ENCODE assay signal across 34 mouse cellular contexts in the genomic region with DNA sequence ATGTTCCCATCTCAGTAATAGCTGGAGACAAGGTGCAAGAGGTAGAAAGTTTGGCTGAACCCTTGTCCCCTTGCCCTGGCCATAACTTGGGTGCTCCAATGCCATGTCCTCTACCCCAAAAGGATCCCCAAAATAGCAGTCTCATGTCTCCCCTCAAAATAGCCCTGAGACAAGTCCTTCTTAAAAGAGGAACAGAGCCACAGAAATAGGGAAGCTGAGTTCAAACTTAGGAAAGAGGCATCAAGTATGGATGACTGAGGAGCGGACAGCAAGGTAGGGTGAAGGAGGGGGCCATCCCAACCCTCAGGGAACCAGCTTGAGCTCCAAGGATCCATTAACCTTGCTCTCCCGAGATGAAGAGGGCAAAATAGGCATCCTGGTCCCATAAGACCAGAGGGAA. TPM values are rescaled to one million over a fixed set of nuclear protein-coding genes. Genes with fewer than 3 reads are reported as not detected.
DNase-seq lines count a peak whose midpoint lies in the region; ATAC-seq and TF ChIP-seq lines count a peak whose summit lies in the region.
"Had no signal": no experiment of that assay in that cellular context is flagged by ENCODE, and none has a peak within 500 bp of the region (broad histone marks: within the 10 kb centered on the region; RNA-seq: fewer than 3 reads in every experiment).

No protein-coding gene starts in this region.

- no peak overlapping the region for H3K9ac ChIP-seq in MEL (ENCODE audit: control insufficient read depth, low read depth, low read length, poor library complexity, severe bottlenecking)
- H3K9ac ChIP-seq: forebrain, embryonic 13.5 days; heart, embryonic 12.5 days; hindbrain, embryonic 15.5 days; kidney, embryonic 15.5 days; limb, embryonic 15.5 days; liver, embryonic 15.5 days; lung, embryonic 14.5 days; neural tube, embryonic 12.5 days; stomach, embryonic 15.5 days had no signal

- no peak overlapping the region for H3K27ac ChIP-seq in MEL (ENCODE audit: control insufficient read depth, low read depth, low read length)
- H3K27ac ChIP-seq: forebrain, embryonic 13.5 days; hindbrain, embryonic 15.5 days; kidney, embryonic 15.5 days; limb, embryonic 15.5 days; liver, embryonic 15.5 days; neural tube, embryonic 12.5 days; stomach, embryonic 15.5 days had no signal

- TF ChIP-seq CTCF in MEL (IDR thresholded peaks at IDR 0.05 in 2 of 3, conservative IDR thresholded peaks at IDR 0.05 in 1 of 3; ENCODE audit: control insufficient read depth in 1 of 3, insufficient read depth in 1 of 3, low read depth in 2 of 3, low read length in 3 of 3, poor library complexity in 1 of 3, severe bottlenecking in 1 of 3): no peak

- TF ChIP-seq POLR2A in MEL (IDR thresholded peaks at IDR 0.05; ENCODE audit: control insufficient read depth in 1 of 2, insufficient read depth in 1 of 2, low read depth in 1 of 2, low read length in 2 of 2, poor library complexity in 1 of 2): no peak

- H3K36me3 ChIP-seq in MEL (ENCODE audit: control insufficient read depth in 1 of 2, insufficient read depth in 2 of 2, low read length in 2 of 2): peaks cover 0 to 1% of the 10 kb centered on the region in 2 experiments; a peak in 2 of 4 replicates
- peaks cover 21% of the 10 kb centered on the region for H3K36me3 ChIP-seq in megakaryocyte, embryonic 14.5 days (replicated peaks; ENCODE audit: low read length)
- H3K36me3 ChIP-seq: heart, embryonic 12.5 days; hindbrain, embryonic 15.5 days; kidney, embryonic 15.5 days; limb, embryonic 10.5 days; limb, embryonic 15.5 days; liver, embryonic 15.5 days; neural tube, embryonic 12.5 days; stomach, embryonic 15.5 days had no signal

- intact Hi-C loops in left cerebral cortex, postnatal 36 days (cut with DNase I): no loop called here

- H3K9me3 ChIP-seq in MEL (replicated peaks; ENCODE audit: insufficient read depth, low read length): no peaks in the 10 kb centered on the region
- H3K9me3 ChIP-seq in megakaryocyte, embryonic 14.5 days: no peaks in the 10 kb centered on the region
- H3K9me3 ChIP-seq: forebrain, embryonic 13.5 days; heart, embryonic 12.5 days; hindbrain, embryonic 15.5 days; kidney, embryonic 15.5 days; limb, embryonic 10.5 days; limb, embryonic 15.5 days; liver, embryonic 15.5 days; neural tube, embryonic 12.5 days; stomach, embryonic 15.5 days had no signal

- H3K27me3 ChIP-seq in MEL (ENCODE audit: control insufficient read depth in 1 of 2, insufficient read depth in 2 of 2, low read length in 2 of 2): no peaks in the 10 kb centered on the region
- no peaks in the 10 kb centered on the region for H3K27me3 ChIP-seq in megakaryocyte, embryonic 14.5 days (replicated peaks)
- H3K27me3 ChIP-seq: forebrain, embryonic 13.5 days; hindbrain, embryonic 15.5 days; kidney, embryonic 15.5 days; limb, embryonic 15.5 days; liver, embryonic 15.5 days; neural tube, embryonic 12.5 days; stomach, embryonic 15.5 days had no signal

- TF ChIP-seq RAD21 in MEL (IDR thresholded peaks at IDR 0.05; ENCODE audit: low read depth, low read length): no peak

- peak; percentile 82 for ATAC-seq in common myeloid progenitor, adult 5-6 weeks (replicated peaks; ENCODE audit: low read depth, poor library complexity, severe bottlenecking)
- ATAC-seq: forebrain, embryonic 13.5 days; inflammation-experienced regulatory T-cells, adult 6 months; midbrain, embryonic 16.5 days had no signal

- peaks cover 0 to 7% of the 10 kb centered on the region in 2 experiments; a peak in 2 of 4 replicates for H3K4me1 ChIP-seq in MEL (ENCODE audit: control insufficient read depth in 1 of 2, insufficient read depth in 2 of 2, low read length in 2 of 2)
- peaks cover 77% of the 10 kb centered on the region for H3K4me1 ChIP-seq in megakaryocyte, embryonic 14.5 days
- H3K4me1 ChIP-seq: forebrain, embryonic 13.5 days; heart, embryonic 12.5 days; hindbrain, embryonic 15.5 days; kidney, embryonic 15.5 days; limb, embryonic 15.5 days; neural tube, embryonic 12.5 days; stomach, embryonic 15.5 days had no signal

- no peak overlapping the region for H3K4me3 ChIP-seq in MEL (ENCODE audit: control insufficient read depth in 1 of 2, insufficient read depth in 1 of 2, low read depth in 2 of 2, low read length in 2 of 2)
- H3K4me3 ChIP-seq in megakaryocyte, embryonic 14.5 days (replicated peaks): peak overlapping the region; percentile 86
- H3K4me3 ChIP-seq: forebrain, embryonic 13.5 days; heart, embryonic 12.5 days; hindbrain, embryonic 15.5 days; kidney, embryonic 15.5 days; limb, embryonic 10.5 days; limb, embryonic 15.5 days; liver, embryonic 15.5 days; myocyte; neural tube, embryonic 12.5 days; stomach, embryonic 15.5 days had no signal

- 0 out of 4 replicates have a peak, but pooled peaks of 1 of the 2 experiments have one; percentile 16 for TF ChIP-seq EP300 in MEL (IDR thresholded peaks at IDR 0.05; ENCODE audit: low read depth in 1 of 2, low read length in 2 of 2)

- H3K79me2 ChIP-seq in MEL (ENCODE audit: control insufficient read depth, insufficient read depth, low read length, poor library complexity): no peaks in the 10 kb centered on the region

- peak; percentile 20 for DNase-seq in layer of hippocampus, adult 9-11 months
- DNase-seq in layer of hippocampus, postnatal 36 days: no peak
- DNase-seq in MEL (ENCODE audit: low read depth, low spot score): peak; percentile 61
- no peak for DNase-seq in right cerebral cortex, postnatal 14 days
- no peak for DNase-seq in testis, postnatal 10 days (ENCODE audit: low spot score)
- no peak for DNase-seq in left cerebral cortex, postnatal 36 days (ENCODE audit: low spot score in 2 of 2)
- DNase-seq: adrenal gland, postnatal 25 days; cerebellum, adult 8-10 months; cerebellum, postnatal 25 days; gastrocnemius, postnatal 14 days; heart, adult 11 months; heart, postnatal 4 days; kidney, adult 18-20 months; kidney, postnatal 36 days; lung, embryonic 14.5 days; lung, postnatal 36 days; retina, postnatal 1 day; thymus, postnatal 36 days had no signal

TF ChIP-seq in MEL, 35 proteins besides CTCF, POLR2A, EP300 and RAD21:
- no peak for TF ChIP-seq TBP (IDR thresholded peaks at IDR 0.05; ENCODE audit: low read depth, low read length)
- TF ChIP-seq GATA1 (IDR thresholded peaks at IDR 0.05; ENCODE audit: low read depth, low read length): no peak
- no peak for TF ChIP-seq ETS1 (IDR thresholded peaks at IDR 0.05; ENCODE audit: low read depth, low read length)
- TF ChIP-seq UBTF (IDR thresholded peaks at IDR 0.05; ENCODE audit: borderline replicate concordance, insufficient read depth, low read depth, low read length): no peak
- TF ChIP-seq MAFK (IDR thresholded peaks at IDR 0.05; ENCODE audit: borderline replicate concordance, low read depth, low read length): no peak
- TF ChIP-seq MAX (IDR thresholded peaks at IDR 0.05; ENCODE audit: low read length): no peak
- TF ChIP-seq USF2 (IDR thresholded peaks at IDR 0.05; ENCODE audit: borderline replicate concordance in 1 of 2, insufficient read depth in 1 of 2, low read depth in 1 of 2, low read length in 2 of 2): no peak
- no peak for TF ChIP-seq NELFE (IDR thresholded peaks at IDR 0.05; ENCODE audit: low read depth, low read length)
- no peak for TF ChIP-seq POLR2AphosphoS5 (IDR thresholded peaks at IDR 0.05; ENCODE audit: borderline replicate concordance, low read depth, low read length)
TF ChIP-seq in MEL: peak in this region for 0.

RNA-seq across cellular contexts. Expression of gene Trem2, which starts 1.1 kb away (rescaled TPM):
- total RNA-seq in layer of hippocampus, postnatal 36 days (2021): 1 to 10 TPM; 8.8 to 9.6 TPM
- total RNA-seq in MEL (2012; rRNA removed): 0.04 and 0.26 TPM in 2 replicates
- polyA plus RNA-seq in MEL (2012; ENCODE audit: insufficient read depth in 1 of 2, insufficient read length in 2 of 2, low read depth in 1 of 2, low replicate concordance in 2 of 2, missing spikeins in 1 of 2): under 1 TPM in 1 of 2 experiments, not detected in 1; 0.26 TPM
- not detected in 2 replicates for total RNA-seq in common myeloid progenitor, adult 5-6 weeks (2017)
- polyA plus RNA-seq in megakaryocyte, embryonic 14.5 days (2012; ENCODE audit: insufficient read depth, low replicate concordance): 45.6 and 176 TPM in 2 replicates
- 10 to 100 TPM in 1 of 2 experiments, 1 to 10 TPM in 1; 7.8 to 13.0 TPM for total RNA-seq in left cerebral cortex, postnatal 36 days (2021)
- polyA plus RNA-seq: inflammation-experienced regulatory T-cells, adult 6 months had no signal

RNA-seq across cellular contexts. Expression of gene Treml1, which starts 12.4 kb away (rescaled TPM):
- total RNA-seq in layer of hippocampus, postnatal 36 days (2021): not detected
- total RNA-seq in MEL (2012; rRNA removed): 0.69 and 0.96 TPM in 2 replicates
- polyA plus RNA-seq in MEL (2012; ENCODE audit: insufficient read depth in 1 of 2, insufficient read length in 2 of 2, low read depth in 1 of 2, low replicate concordance in 2 of 2, missing spikeins in 1 of 2): 1 to 10 TPM in 1 of 2 experiments, not detected in 1; 1.7 TPM
- 14.1 and 21.0 TPM in 2 replicates for total RNA-seq in common myeloid progenitor, adult 5-6 weeks (2017)
- polyA plus RNA-seq in megakaryocyte, embryonic 14.5 days (2012; ENCODE audit: insufficient read depth, low replicate concordance): 538 and 669 TPM in 2 replicates
- under 1 TPM; 0.54 to 0.82 TPM for total RNA-seq in left cerebral cortex, postnatal 36 days (2021)
- total RNA-seq: adrenal gland, postnatal 25 days; gastrocnemius, postnatal 14 days had no signal
- polyA plus RNA-seq: inflammation-experienced regulatory T-cells, adult 6 months had no signal

RNA-seq across cellular contexts. Expression of gene B430306N03Rik, which starts 31.3 kb away (rescaled TPM):
- under 1 TPM in 1 of 2 experiments, not detected in 1; 0.22 TPM for total RNA-seq in layer of hippocampus, postnatal 36 days (2021)
- 0.13 and 0.19 TPM in 2 replicates for total RNA-seq in MEL (2012; rRNA removed)
- under 1 TPM in 1 of 2 experiments, not detected in 1; 0.68 TPM for polyA plus RNA-seq in MEL (2012; ENCODE audit: insufficient read depth in 1 of 2, insufficient read length in 2 of 2, low read depth in 1 of 2, low replicate concordance in 2 of 2, missing spikeins in 1 of 2)
- total RNA-seq in common myeloid progenitor, adult 5-6 weeks (2017): 0.34 and 0.91 TPM in 2 replicates
- polyA plus RNA-seq in megakaryocyte, embryonic 14.5 days (2012; ENCODE audit: insufficient read depth, low replicate concordance): 0.94 TPM in 1 of 2 replicates, not detected in the other
- under 1 TPM in 1 of 2 experiments, not detected in 1; 0.07 TPM for total RNA-seq in left cerebral cortex, postnatal 36 days (2021)
- polyA plus RNA-seq: embryonic facial prominence, embryonic 11.5 days; limb, embryonic 10.5 days; myocyte; neural tube, embryonic 12.5 days had no signal

RNA-seq across cellular contexts. Expression of gene Treml2, which starts 48.0 kb away (rescaled TPM):
- under 1 TPM; 0.28 to 0.30 TPM for total RNA-seq in layer of hippocampus, postnatal 36 days (2021)
- total RNA-seq in MEL (2012; rRNA removed): 21.5 and 27.7 TPM in 2 replicates
- 10 to 100 TPM in 1 of 2 experiments, not detected in 1; 52.7 TPM for polyA plus RNA-seq in MEL (2012; ENCODE audit: insufficient read depth in 1 of 2, insufficient read length in 2 of 2, low read depth in 1 of 2, low replicate concordance in 2 of 2, missing spikeins in 1 of 2)
- 46.2 and 61.0 TPM in 2 replicates for total RNA-seq in common myeloid progenitor, adult 5-6 weeks (2017)
- polyA plus RNA-seq in megakaryocyte, embryonic 14.5 days (2012; ENCODE audit: insufficient read depth, low replicate concordance): 38.9 and 51.5 TPM in 2 replicates
- under 1 TPM; 0.54 to 0.64 TPM for total RNA-seq in left cerebral cortex, postnatal 36 days (2021)
- polyA plus RNA-seq: heart, postnatal 0 days; myocyte had no signal

Comparison
In these comparisons a context has a peak if more than half of its experiments do, and no peak if none do; other contexts are left out.
1. DNase-seq: peak in layer of hippocampus, adult 9-11 months (single experiment) and MEL (single experiment); none in layer of hippocampus, postnatal 36 days (0 of 2), right cerebral cortex, postnatal 14 days (single experiment), testis, postnatal 10 days (single experiment) and left cerebral cortex, postnatal 36 days (0 of 2).